Mouse (Mus musculus) mouse trophoblast stem cell (cell line): ENCODE data around the gene Cbfb.
"Not testable (repeated sequence)": the region's sequence is repeated elsewhere in the genome, so short reads cannot be mapped to it uniquely, and the experiment has no call there.

Experiments used
- in situ Hi-C, 2 experiments: fragments of 300-500 bp; cut with MseI, MboI; formaldehyde crosslinking; loops; 2 replicates in 1 of 2; 3 replicates in 1 of 2; pipeline ENCODE4 v1.15.1; 2025

Cbfb gene

GRCm38 (mm10) chr8:105178211-105178800, 7.8 kb downstream of the Cbfb start:
- in situ Hi-C loops, result no loop called here

- in situ Hi-C loops, result no loop called here
These were observed 11.7 kb downstream of the Cbfb start for GRCm38 (mm10) chr8:105182201-105182600.

- in situ Hi-C loops, result no loop called here
These were observed 16.1 kb downstream of the Cbfb start for GRCm38 (mm10) chr8:105186467-105187005.

GRCm38 (mm10) chr8:105192182-105192581, 21.7 kb downstream of the Cbfb start:
- in situ Hi-C loops, result no loop called here

GRCm38 (mm10) chr8:105205748-105206147, 35.3 kb downstream of the Cbfb start:
- in situ Hi-C loops, result no loop called here

GRCm38 (mm10) chr8:105206766-105207275, 36.3 kb downstream of the Cbfb start:
- in situ Hi-C loops, result no loop called here

- in situ Hi-C loops, result no loop called here
These were observed 37.3 kb downstream of the Cbfb start for GRCm38 (mm10) chr8:105207675-105208273.

- in situ Hi-C loops, result no loop called here
These were observed 39.0 kb downstream of the Cbfb start for GRCm38 (mm10) chr8:105209153-105210110.

- in situ Hi-C loops, result no loop called here
These were observed 43.6 kb downstream of the Cbfb start for GRCm38 (mm10) chr8:105214104-105214503.

- in situ Hi-C loops, result no loop called here
These were observed 47.5 kb downstream of the Cbfb start for GRCm38 (mm10) chr8:105217926-105218522.

- in situ Hi-C loops, result loop anchor here in 1 of 2 experiments (10.0 kb wide), 1 partner anchor 99 kb away; no protein-coding TSS in a partner anchor
These were observed 53.4 kb downstream of the Cbfb start for GRCm38 (mm10) chr8:105223850-105224249.

GRCm38 (mm10) chr8:105224413-105225271, 54.2 kb downstream of the Cbfb start, which contains the start of gene D230025D16Rik:
Gene D230025D16Rik (plus strand): TSS chr8:105225145.
- in situ Hi-C loops, result loop anchor here in 1 of 2 experiments (10.0 kb wide), 1 partner anchor 100 kb away; no protein-coding TSS in a partner anchor

- in situ Hi-C loops, result loop anchor here in 1 of 2 experiments (10.0 kb wide), 1 partner anchor 100 kb away; no protein-coding TSS in a partner anchor
These were observed 54.8 kb downstream of the Cbfb start for GRCm38 (mm10) chr8:105225272-105225593.

GRCm38 (mm10) chr8:105225917-105226316, 55.4 kb downstream of the Cbfb start:
- in situ Hi-C loops, result loop anchor here in 1 of 2 experiments (10.0 kb wide), 1 partner anchor 101 kb away; no protein-coding TSS in a partner anchor

GRCm38 (mm10) chr8:105231503-105232320, 61.2 kb downstream of the Cbfb start:
- in situ Hi-C loops, result no loop called here

- in situ Hi-C loops, result not testable (repeated sequence)
These were observed 61.8 kb downstream of the Cbfb start for GRCm38 (mm10) chr8:105232321-105232693.

GRCm38 (mm10) chr8:105233126-105233935, 62.9 kb downstream of the Cbfb start:
- in situ Hi-C loops, result no loop called here

- in situ Hi-C loops, result no loop called here
These were observed 64.7 kb downstream of the Cbfb start for GRCm38 (mm10) chr8:105235206-105235605.
